Mouse (Mus musculus) right cerebral cortex, adult 18-20 months (tissue): ENCODE measurements at regions not wholly inside any gene's neighbourhood (a gene's known extent, or its start where the extent isn't known, plus 50 kb on each side); places are given as distances from the start of the nearest gene placed in this dataset.
A peak's percentile ranks its signal among the peaks of the same experiment; 100 is the strongest.

Experiments used
- DNase-seq: peaks from one replicate; pipeline ENCODE4 v3.0.0; 2022; ENCODE audit warnings: mixed read lengths

DNA sequence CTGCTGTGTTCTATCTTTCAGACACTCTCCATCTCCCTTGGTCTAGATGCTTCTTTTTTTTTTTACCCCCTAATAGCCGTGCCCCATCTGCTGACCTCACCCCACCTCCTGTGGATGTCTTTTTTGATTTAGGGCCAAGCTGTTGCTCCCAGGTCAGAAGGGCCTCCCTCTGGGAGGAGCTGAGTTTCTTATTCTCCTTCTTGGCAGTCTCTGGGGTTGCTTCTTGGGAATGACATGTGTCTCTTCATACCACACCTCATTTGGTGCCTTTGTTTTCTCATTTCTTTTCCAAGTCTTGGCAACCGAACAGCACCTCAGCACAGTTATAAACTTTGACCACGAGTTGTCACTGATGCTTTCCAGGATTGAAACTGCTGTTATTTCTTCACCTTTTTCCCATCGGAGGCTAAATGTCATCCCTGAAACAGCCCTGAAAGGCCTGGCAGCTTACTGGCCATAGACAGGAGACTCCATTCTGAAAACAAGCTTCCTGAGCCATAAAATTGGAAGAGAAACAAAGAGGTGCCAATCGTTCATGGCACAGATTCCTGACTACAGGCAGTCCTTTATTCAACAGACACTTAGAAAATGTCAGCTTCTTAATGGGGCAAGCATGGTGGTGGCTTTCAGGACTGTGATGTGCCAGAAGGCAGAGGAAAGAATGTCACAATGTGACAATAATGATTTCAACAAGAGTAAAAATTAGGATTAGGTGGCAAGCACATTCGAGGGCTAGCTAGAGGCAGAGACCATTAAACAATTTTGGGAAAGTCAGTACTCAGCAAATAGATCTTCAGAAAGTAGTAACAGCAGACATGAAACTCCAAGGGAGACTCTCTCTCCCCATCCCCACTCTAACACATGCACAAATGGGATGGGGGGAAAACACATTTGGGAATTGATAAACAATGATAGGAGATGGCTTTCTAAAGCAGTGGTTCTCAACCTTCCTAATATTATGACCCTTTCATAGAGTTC is 197.1 kb upstream of the Arrdc4 start:
- DNase-seq: no peak

GRCm38 (mm10) chr7:68930627-68931334 is 181.7 kb upstream of the Arrdc4 start:
- DNase-seq: no peak

GRCm38 (mm10) chr7:68929669-68930068 is 180.6 kb upstream of the Arrdc4 start:
- DNase-seq: no peak

DNA sequence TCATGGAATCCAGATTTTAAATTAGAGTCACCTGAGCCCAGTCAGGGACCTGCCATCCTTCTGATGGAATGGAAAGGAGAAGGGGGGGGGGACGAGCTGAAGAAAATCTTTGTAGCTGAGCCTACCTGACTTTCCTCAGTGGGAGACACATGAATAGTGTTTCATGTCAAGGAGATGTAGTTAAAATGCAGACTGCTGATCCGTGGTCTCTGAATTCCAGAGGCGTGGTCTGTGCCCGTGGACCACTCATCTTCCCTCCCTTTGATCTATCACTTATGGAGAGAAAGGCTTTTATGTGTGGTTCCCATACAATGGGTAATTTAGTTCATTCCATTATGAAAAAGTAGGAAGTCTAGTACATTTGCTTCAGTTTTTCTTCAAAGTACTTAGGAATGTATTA is 176.6 kb upstream of the Arrdc4 start:
- no peak for DNase-seq

- DNase-seq: no peak
These were observed 169.8 kb upstream of the Arrdc4 start for GRCm38 (mm10) chr7:68918632-68919435.

DNA sequence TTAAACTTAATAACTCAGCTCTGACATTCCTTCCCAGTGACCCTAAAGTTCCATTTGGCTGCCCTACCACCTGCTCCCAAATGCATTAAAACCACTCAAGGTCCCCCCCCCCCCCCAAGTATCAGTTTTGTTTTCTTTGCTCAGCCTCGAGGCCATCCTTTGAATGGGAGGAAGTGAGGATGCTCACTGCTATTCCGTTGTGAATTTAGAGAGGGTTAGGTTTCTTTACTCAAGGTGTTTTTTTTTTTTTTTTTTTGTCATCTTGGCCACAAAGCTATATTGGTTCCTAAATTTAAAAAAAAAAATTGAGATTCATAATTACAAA is 168.8 kb upstream of the Arrdc4 start:
- no peak for DNase-seq

GRCm38 (mm10) chr7:68917137-68917875 is 168.3 kb upstream of the Arrdc4 start:
- no peak for DNase-seq

DNA sequence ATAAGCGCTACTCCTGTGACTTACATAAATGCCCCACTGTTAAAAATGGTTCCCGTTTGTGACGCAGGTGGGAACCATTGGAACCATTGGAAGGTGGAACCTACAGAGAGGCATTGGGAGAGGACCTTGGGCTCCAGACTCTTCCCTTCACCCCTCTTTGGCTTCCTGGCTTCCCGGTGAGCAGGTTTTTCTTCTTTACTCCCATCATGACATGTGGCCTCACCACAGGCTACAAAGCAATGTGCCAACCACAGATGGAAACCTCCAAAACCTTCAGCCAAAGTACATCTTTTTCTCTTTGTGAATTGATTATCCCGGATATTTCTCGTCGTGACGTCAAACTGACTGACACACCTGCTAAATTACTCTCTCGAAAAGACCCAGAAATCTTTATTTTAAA is 166.9 kb upstream of the Arrdc4 start:
- DNase-seq: no peak

DNA sequence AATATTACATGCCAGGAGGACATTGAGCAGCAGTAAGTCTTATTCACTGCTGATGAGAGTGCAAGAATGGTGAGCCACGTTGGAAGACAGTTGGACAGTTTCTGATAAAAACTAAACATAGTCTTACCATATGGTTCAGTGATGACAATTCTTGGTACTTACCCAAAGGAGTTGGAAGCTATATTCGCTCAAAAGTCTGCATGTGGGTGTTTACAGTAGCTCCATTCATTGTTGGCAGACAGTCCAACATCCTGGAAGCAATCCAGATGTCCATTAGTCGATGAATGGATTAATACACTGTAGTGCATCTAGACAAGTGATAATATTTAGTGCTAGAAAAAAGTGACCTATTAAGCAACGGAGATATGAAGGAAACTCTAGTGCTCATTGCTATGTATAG is 165.3 kb upstream of the Arrdc4 start:
- DNase-seq: peak; percentile 45

DNA sequence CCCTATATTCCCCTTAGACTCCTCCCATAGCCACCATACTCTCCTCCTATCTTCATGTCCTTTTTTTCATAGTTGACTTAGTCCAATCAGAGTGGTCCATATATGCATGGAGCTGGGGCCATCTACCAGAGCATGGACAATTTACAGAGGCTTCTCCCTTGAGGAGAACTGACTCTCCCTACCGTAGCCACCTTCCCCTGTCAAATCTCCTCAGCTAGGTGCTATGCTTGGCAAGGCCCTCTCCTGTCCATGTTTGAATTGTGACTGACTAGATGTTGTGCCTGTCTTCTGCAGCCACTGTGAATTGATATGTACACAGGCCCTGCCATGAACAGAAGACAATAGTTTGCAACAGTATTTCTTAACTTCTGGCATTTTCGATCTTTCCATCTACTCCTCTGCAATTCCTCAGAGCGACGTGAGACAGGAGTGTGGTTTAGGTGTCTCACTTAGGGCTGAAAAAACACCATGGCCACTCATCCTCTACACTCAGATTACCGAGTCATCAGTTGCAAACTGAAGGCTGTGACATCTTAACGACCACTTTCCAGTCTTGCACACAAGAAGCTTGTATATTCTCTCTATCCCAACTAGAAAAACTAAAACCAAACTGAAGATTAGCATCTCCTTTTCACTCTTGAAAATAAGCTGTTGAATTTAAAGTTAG is 163.1 kb upstream of the Arrdc4 start:
- no peak for DNase-seq

- no peak for DNase-seq
These were observed 162.5 kb upstream of the Arrdc4 start for GRCm38 (mm10) chr7:68911562-68911961.

DNA sequence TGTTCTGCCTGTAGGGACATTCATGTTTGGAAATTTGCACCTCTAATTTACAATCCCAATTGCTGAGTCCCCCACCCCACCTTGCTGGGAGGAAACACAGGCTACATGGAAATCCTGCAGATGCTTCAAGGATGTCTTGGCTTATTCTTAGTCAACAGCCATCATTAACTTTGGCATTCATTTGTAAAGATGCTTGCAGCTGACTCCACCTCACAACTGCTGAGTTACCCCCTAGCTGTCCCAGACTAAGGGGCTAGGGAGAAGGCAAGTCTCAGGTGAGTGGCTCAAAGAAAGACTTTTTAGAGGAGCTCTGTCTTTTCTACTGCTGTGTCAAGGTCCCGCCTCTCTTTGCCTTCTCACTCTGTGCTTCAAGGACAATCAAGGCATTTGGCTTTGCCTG is 160.7 kb upstream of the Arrdc4 start:
- no peak for DNase-seq

DNA sequence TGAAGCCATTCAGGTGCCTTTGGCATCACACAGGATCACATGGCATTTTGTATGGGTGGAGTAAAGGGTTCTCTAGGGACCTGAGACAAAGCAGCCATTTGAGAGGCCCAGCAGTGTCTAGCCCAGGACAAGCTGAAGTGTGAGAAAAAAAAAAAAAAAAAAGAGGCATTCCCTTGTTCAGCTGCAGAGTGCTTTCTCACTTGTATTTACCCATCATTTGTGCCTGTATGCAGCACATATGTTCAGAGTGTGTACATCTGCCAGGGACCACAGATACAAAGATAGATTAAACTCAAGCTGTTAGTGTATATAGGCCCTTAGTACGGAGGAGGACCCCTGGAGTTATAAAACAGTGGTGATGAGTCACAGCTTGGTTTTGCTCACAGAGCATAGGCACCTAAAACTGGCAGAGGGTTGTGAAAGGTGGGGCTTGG is 159.4 kb upstream of the Arrdc4 start:
- peak; percentile 23 for DNase-seq

GRCm38 (mm10) chr7:68907867-68908266 is 158.8 kb upstream of the Arrdc4 start:
- no peak for DNase-seq

GRCm38 (mm10) chr7:68906771-68907395 is 157.8 kb upstream of the Arrdc4 start:
- no peak for DNase-seq

GRCm38 (mm10) chr7:68905793-68906192 is 156.8 kb upstream of the Arrdc4 start:
- peak; percentile 12 for DNase-seq

- DNase-seq: no peak
These were observed 137.1 kb upstream of the Arrdc4 start for GRCm38 (mm10) chr7:68886173-68886572.

GRCm38 (mm10) chr7:68873008-68873407 is 124.0 kb upstream of the Arrdc4 start:
- no peak for DNase-seq

DNA sequence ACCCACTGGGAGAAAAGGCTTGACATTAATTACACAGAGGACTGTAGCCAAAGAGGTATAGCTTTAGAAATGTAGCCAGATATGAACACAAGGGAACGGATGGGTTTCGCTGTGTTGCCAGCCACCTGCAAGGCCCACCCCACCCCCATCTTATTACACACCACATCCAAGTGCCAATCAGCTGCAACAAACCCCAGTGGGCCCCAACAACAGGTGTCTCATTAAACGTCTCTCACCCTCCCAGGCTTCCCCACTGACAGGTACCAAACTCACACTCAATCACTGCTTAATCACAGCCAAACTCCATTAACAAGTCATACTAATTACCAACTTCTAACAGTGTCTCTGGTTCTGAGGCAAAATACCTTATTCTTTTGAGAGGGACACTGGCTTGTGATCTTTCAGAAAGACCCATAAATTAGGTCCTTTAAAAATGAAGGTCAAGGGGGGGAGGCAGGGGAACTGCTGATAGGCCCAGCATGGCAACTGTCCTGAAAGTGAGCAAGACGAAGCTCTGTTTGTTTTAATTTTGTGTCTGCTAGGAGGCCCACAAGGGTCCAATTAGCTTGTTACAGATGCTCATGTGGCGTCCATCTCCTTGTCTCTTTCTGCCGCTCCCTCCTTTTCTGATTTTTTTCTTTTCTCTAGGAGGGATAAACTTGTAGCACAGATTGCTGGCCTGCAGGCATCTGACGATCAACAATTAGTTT is 115.4 kb upstream of the Arrdc4 start:
- DNase-seq: no peak

DNA sequence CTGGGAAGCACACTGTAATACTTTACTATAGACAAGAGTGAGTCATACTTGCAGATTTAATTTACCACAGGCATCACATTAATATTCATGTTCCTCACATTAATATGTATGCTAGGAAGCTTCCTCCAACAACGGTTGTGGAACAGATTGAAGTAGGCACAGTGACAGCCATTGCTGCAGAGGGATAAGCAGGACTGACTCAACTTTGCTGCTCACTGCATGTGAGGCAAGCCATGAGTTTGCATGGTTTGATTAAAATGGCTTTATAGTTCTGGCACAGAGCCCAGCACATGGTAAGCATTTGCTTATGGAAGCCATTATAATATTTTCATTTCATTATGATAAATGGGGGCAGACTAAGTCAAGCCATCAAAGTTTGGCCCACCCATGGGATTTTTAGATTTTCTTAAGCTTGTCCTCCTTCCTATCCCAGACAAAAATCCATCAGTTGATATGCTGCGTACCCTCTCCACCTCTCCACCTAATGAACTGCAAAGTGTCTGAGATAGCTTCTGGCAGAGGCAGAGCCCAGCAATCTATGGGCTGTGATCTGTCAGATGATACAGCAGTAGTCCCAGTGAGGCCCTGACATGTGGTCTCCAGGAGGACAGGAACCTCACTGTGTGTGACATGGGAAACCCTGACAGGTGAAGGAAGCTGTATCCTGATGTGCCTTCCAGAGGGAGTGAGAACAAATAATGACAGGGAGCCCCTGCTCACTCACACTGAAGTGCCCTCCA is 109.6 kb upstream of the Arrdc4 start:
- DNase-seq: peak; percentile 30
